Mouse (Mus musculus): ENCODE data around the gene Ncaph2.

DNA sequence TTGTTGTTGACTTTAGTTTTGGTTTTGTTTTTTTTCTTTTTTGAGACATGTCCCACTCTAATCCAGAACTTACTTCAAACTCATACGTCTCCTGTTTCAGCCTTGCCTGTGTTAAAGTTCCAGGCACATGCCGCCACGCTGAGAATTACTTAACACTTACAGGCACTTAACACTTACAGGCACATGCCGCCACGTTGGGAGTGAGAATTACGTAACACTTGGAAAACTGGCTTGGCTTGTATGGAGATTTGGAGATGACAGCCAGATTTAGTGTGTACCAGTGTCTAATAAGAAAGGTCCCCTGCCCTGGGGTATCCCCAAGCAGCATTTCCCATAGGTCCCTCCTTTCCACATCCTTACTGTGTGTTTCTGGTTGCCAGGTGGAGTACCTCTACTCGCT is 7.5 kb downstream of the Ncaph2 start:
- no peak for TF ChIP-seq CTCF (conservative IDR thresholded peaks at IDR 0.05; ENCODE audit: low read length)
- no peak for TF ChIP-seq NANOG (IDR thresholded peaks at IDR 0.05; ENCODE audit: borderline replicate concordance, low read length)
